Mouse (Mus musculus) bone marrow macrophage, adult 2 months (primary cell): ENCODE results near the gene Hmgn1. TPM values are rescaled to one million over a fixed set of nuclear protein-coding genes. Genes with fewer than 3 reads are reported as not detected.

Experiments used
- H3K27ac ChIP-seq: 2 replicates; pipeline ENCODE4 v1.5.1; 2012; ENCODE audit warnings: low read depth, low read length; ENCODE audit not compliant: insufficient read depth
- H3K4me1 ChIP-seq: 2 replicates; pipeline ENCODE4 v1.6.1; 2012; ENCODE audit warnings: low read length; ENCODE audit not compliant: control insufficient read depth, insufficient read depth
- H3K4me3 ChIP-seq: 2 replicates; pipeline ENCODE4 v1.5.1; 2012; ENCODE audit warnings: mild to moderate bottlenecking, low read length, moderate library complexity; ENCODE audit not compliant: insufficient read depth
- CTCF ChIP-seq: IDR thresholded peaks from 2 replicates; pipeline ENCODE4 v1.5.1; 2012; ENCODE audit warnings: low read depth, mild to moderate bottlenecking, low read length, moderate library complexity
- POLR2A ChIP-seq: IDR thresholded peaks from 2 replicates; pipeline ENCODE4 v1.6.1; 2012; ENCODE audit warnings: mild to moderate bottlenecking, low read depth, low read length, borderline replicate concordance
- polyA plus RNA-seq: library from polyadenylated mRNA; stranded (reverse); fragments of >200 nt; gene quantifications from 2 replicates; pipeline ENCODE4 v1.2.4, GENCODE M21; 2012; ENCODE audit not compliant: missing spikeins, insufficient read depth, insufficient read length

Hmgn1 gene
- polyA plus RNA-seq, 1 experiment, result 59.3 TPM

DNA sequence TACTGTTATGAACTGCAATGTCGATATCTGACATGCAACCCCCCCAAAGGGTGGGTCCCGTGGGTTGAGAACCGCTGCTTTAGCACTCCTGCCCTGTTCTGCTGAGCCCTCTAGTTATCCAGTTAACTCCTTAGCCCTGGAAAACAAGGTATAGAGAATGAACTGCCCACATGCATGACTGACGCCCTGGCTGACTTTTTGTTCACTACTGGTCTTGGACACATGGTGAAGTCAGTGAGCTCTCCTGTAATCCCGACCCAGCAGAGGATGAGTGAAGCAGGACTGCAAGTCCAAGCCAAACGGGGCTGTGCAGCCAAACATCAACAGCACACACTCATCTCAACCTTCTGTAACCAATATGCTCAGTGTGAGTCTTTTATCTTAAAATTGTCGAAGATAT, 47.0 kb downstream of the Hmgn1 start:
- no peak for TF ChIP-seq POLR2A
- no peak for TF ChIP-seq CTCF
- no peak overlapping the region for H3K27ac ChIP-seq
- H3K4me1 ChIP-seq, result peaks cover 5% of the 10 kb centered on the region
- H3K4me3 ChIP-seq, result no peak overlapping the region

Other genes starting within 250 kb of the Hmgn1 start
- 17.3 and 18.2 TPM in 2 replicates for gene Psmg1, start 136.8 kb downstream of the Hmgn1 start, polyA plus RNA-seq
- gene Brwd1, start 45.2 kb downstream of the Hmgn1 start, polyA plus RNA-seq, result 34.6 and 34.8 TPM in 2 replicates
- gene Wrb, start 17.7 kb upstream of the Hmgn1 start, polyA plus RNA-seq, result 11.0 and 12.8 TPM in 2 replicates
- 0.39 TPM in 1 of 2 replicates, not detected in the other for gene Lca5l, start 64.5 kb upstream of the Hmgn1 start, polyA plus RNA-seq
- not detected in 2 replicates for gene Sh3bgr, start 72.7 kb upstream of the Hmgn1 start, polyA plus RNA-seq
- gene B3galt5, start 108.1 kb upstream of the Hmgn1 start, polyA plus RNA-seq, result not detected in 2 replicates